Mouse (Mus musculus) adrenal gland, adult 2 months (tissue): ENCODE measurements around the gene Ppif. TPM values are rescaled to one million over a fixed set of nuclear protein-coding genes. Genes with fewer than 3 reads are reported as not detected.

Experiments
- DNase-seq: peaks from one replicate; pipeline ENCODE4 v3.0.0; 2021
- polyA plus RNA-seq: library from polyadenylated mRNA; depleted of rRNA; stranded (reverse); fragments of >200 nt; gene quantifications from 2 replicates; pipeline ENCODE4 v1.2.3, GENCODE M21; 2012
- total RNA-seq, 2 experiments: library from RNA; stranded (reverse); gene quantifications; 2 replicates each; pipeline ENCODE4 v1.2.3; 2021

Gene Ppif
- total and polyA plus RNA-seq, 3 experiments, result 21.2 to 103 (median 34.6) TPM

- no peak for DNase-seq
Measured at GRCm38 (mm10) chr14:25694569-25694897, 579 bp downstream of the Ppif start.

GRCm38 (mm10) chr14:25695059-25695458 lies 1.1 kb downstream of the Ppif start:
- DNase-seq, result no peak

- no peak for DNase-seq
Measured at GRCm38 (mm10) chr14:25696356-25696755, 2.4 kb downstream of the Ppif start.

GRCm38 (mm10) chr14:25701986-25702385 lies 8.0 kb downstream of the Ppif start:
- DNase-seq, result no peak

GRCm38 (mm10) chr14:25707691-25708181 lies 13.8 kb downstream of the Ppif start:
- peak; percentile 68 for DNase-seq

- DNase-seq, result peak; percentile 83
Measured at GRCm38 (mm10) chr14:25708451-25708850, 14.5 kb downstream of the Ppif start.

- no peak for DNase-seq
Measured at GRCm38 (mm10) chr14:25708917-25709316, 15.0 kb downstream of the Ppif start.

GRCm38 (mm10) chr14:25710073-25710472 lies 16.1 kb downstream of the Ppif start:
- DNase-seq, result no peak

- no peak for DNase-seq
Measured at GRCm38 (mm10) chr14:25710681-25711080, 16.7 kb downstream of the Ppif start.

GRCm38 (mm10) chr14:25711177-25711576 lies 17.2 kb downstream of the Ppif start:
- DNase-seq, result no peak

GRCm38 (mm10) chr14:25711602-25712001 lies 17.6 kb downstream of the Ppif start:
- DNase-seq, result no peak

- DNase-seq, result no peak
Measured at GRCm38 (mm10) chr14:25713443-25713842, 19.5 kb downstream of the Ppif start.

- DNase-seq, result no peak
Measured at GRCm38 (mm10) chr14:25716528-25716927, 22.6 kb downstream of the Ppif start.

GRCm38 (mm10) chr14:25717718-25718117 lies 23.8 kb downstream of the Ppif start:
- DNase-seq, result no peak

GRCm38 (mm10) chr14:25718471-25718870 lies 24.5 kb downstream of the Ppif start:
- no peak for DNase-seq

GRCm38 (mm10) chr14:25719371-25719770 lies 25.4 kb downstream of the Ppif start:
- no peak for DNase-seq

- DNase-seq, result no peak
Measured at GRCm38 (mm10) chr14:25720962-25721707, 27.2 kb downstream of the Ppif start.

- DNase-seq, result peak; percentile 65
Measured at GRCm38 (mm10) chr14:25725032-25725497, 31.1 kb downstream of the Ppif start.

GRCm38 (mm10) chr14:25725690-25726089 lies 31.7 kb downstream of the Ppif start:
- DNase-seq, result peak; percentile 56

- peak; percentile 54 for DNase-seq
Measured at GRCm38 (mm10) chr14:25726226-25727148, 32.5 kb downstream of the Ppif start.

GRCm38 (mm10) chr14:25727149-25727510 lies 33.2 kb downstream of the Ppif start:
- no peak for DNase-seq

GRCm38 (mm10) chr14:25734736-25735716 lies 41.1 kb downstream of the Ppif start:
- DNase-seq, result no peak
